Mouse (Mus musculus) megakaryocyte, embryonic 14.5 days (primary cell): ENCODE measurements around the gene Spi1.

Experiments used
- FLI1 ChIP-seq: IDR thresholded peaks from 2 replicates; pipeline ENCODE4 v1.6.1; 2012; ENCODE audit warnings: low read length, inconsistent platforms, mixed read lengths
- GATA1 ChIP-seq: IDR thresholded peaks from 3 replicates; pipeline ENCODE4 v1.6.1; 2012; ENCODE audit warnings: mixed read lengths, low read length, inconsistent platforms, borderline replicate concordance

DNA sequence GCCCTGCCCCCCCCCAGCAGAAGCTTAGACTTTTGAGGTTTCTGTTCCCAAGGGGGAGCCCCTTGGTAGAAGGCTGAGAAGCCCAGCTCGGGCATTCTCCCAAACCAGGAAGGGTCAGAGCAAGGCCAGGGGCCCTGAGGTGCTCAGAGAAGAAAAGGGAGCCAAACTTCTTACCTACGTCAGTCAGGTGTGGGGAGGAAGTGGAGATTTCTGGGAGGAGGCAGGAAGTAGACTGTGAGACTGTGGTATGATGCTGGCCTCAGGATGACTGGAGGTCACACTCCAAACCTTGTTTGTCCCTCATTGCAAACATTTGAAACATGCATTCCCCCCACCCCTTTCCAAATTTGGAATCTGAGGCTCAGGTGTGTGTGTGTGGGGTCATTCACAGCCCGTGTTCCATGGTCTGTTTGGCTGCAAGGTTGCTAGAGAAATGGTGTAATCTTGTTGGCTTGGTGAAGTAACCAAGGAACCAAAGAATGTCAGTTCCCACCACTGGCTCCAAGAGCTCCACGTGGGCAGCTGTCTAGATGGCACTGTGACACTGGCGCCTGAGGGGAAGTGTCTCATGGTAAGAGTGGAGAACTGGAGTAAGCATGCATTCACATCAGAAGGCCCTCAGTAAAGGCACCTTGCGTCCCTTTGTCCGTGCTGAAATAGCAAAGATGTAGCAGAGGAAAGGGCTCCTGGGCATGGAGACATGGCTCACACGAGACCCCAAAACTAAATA, 1.2 kb upstream of the Spi1 start:
- TF ChIP-seq FLI1 (no peak), GATA1 (no peak)
